ENCODE assay signal across 22 mouse cellular contexts in genomic region chr12:17039415-17039814, GRCm38 (mm10).
"Had no signal": no experiment of that assay in that cellular context is flagged by ENCODE, and none has a peak within 500 bp of the region (broad histone marks: within the 10 kb centered on the region; RNA-seq: fewer than 3 reads in every experiment).

No protein-coding gene starts in this region.

- DNase-seq: kidney, adult 8-10 months; kidney, postnatal 10 days; kidney, postnatal 36 days; left cerebral cortex, postnatal 4 days; liver, postnatal 0 days; lung, embryonic 14.5 days; right cerebral cortex, adult 18-20 months; right cerebral cortex, postnatal 14 days; right cerebral cortex, postnatal 4 days; thymus, adult 18-20 months; thymus, postnatal 36 days had no signal

- H3K4me3 ChIP-seq: kidney, embryonic 15.5 days; limb, embryonic 12.5 days; limb, embryonic 15.5 days; midbrain, embryonic 13.5 days; neural tube, embryonic 12.5 days; neural tube, embryonic 15.5 days; stomach, embryonic 15.5 days had no signal

- ATAC-seq: liver, postnatal 0 days; lung, postnatal 0 days; midbrain, embryonic 13.5 days had no signal

- H3K9me3 ChIP-seq: kidney, embryonic 15.5 days; limb, embryonic 12.5 days; limb, embryonic 15.5 days; midbrain, embryonic 13.5 days; neural tube, embryonic 12.5 days; neural tube, embryonic 15.5 days; stomach, embryonic 15.5 days had no signal

- H3K36me3 ChIP-seq: kidney, embryonic 15.5 days; limb, embryonic 12.5 days; limb, embryonic 15.5 days; midbrain, embryonic 13.5 days; neural tube, embryonic 12.5 days; neural tube, embryonic 15.5 days; stomach, embryonic 15.5 days had no signal

- H3K4me1 ChIP-seq: kidney, embryonic 15.5 days; stomach, embryonic 15.5 days had no signal

- H3K4me2 ChIP-seq: kidney, embryonic 15.5 days; limb, embryonic 12.5 days; limb, embryonic 15.5 days; liver, embryonic 11.5 days; lung, embryonic 14.5 days; midbrain, embryonic 13.5 days; neural tube, embryonic 12.5 days; neural tube, embryonic 15.5 days; stomach, embryonic 15.5 days had no signal

- H3K27me3 ChIP-seq: kidney, embryonic 15.5 days; limb, embryonic 12.5 days; limb, embryonic 15.5 days; midbrain, embryonic 13.5 days; neural tube, embryonic 12.5 days; stomach, embryonic 15.5 days had no signal

- H3K27ac ChIP-seq: kidney, embryonic 15.5 days; limb, embryonic 12.5 days; limb, embryonic 15.5 days; liver, embryonic 14.5 days; macrophage; midbrain, embryonic 13.5 days; neural tube, embryonic 12.5 days; neural tube, embryonic 15.5 days; stomach, embryonic 15.5 days had no signal

- H3K9ac ChIP-seq: kidney, embryonic 15.5 days; limb, embryonic 12.5 days; limb, embryonic 15.5 days; liver, embryonic 14.5 days; liver, postnatal 0 days; lung, embryonic 14.5 days; midbrain, embryonic 13.5 days; neural tube, embryonic 12.5 days; neural tube, embryonic 15.5 days; stomach, embryonic 15.5 days had no signal
